24 mouse cellular contexts compared by ENCODE assay signal in genomic region chr3:121320896-121321295, GRCm38 (mm10). TPM values are rescaled to one million over a fixed set of nuclear protein-coding genes. Genes with fewer than 3 reads are reported as not detected.
DNase-seq lines count a peak whose midpoint lies in the region; ATAC-seq lines count a peak whose summit lies in the region.
"Had no signal": no experiment of that assay in that cellular context is flagged by ENCODE, and none has a peak within 500 bp of the region (broad histone marks: within the 10 kb centered on the region; RNA-seq: fewer than 3 reads in every experiment).

No protein-coding gene starts in this region.

- 72% methylated on average over 1 of the region's 1 CpGs for WGBS in embryonic facial prominence, embryonic 13.5 days
- 73% methylated on average over 1 of the region's 1 CpGs for WGBS in embryonic facial prominence, embryonic 10.5 days
- WGBS in hindbrain, embryonic 14.5 days, result 81% methylated on average over 1 of the region's 1 CpGs
- 67% methylated on average over 1 of the region's 1 CpGs for WGBS in hindbrain, embryonic 12.5 days

- H3K9me3 ChIP-seq in embryonic facial prominence, embryonic 13.5 days, result no peaks in the 10 kb centered on the region
- 0 out of 2 replicates have a peak, but pooled peaks cover 2% of the 10 kb centered on the region for H3K9me3 ChIP-seq in embryonic facial prominence, embryonic 10.5 days
- peaks cover 3% of the 10 kb centered on the region; the same call in 1 of the 2 replicates for H3K9me3 ChIP-seq in hindbrain, embryonic 14.5 days (ENCODE audit: control insufficient read depth, low read length)
- H3K9me3 ChIP-seq in hindbrain, embryonic 12.5 days (replicated peaks), result 0 out of 2 replicates have a peak, but pooled peaks cover 3% of the 10 kb centered on the region
- H3K9me3 ChIP-seq: embryonic facial prominence, embryonic 12.5 days; hindbrain, embryonic 13.5 days; intestine, embryonic 15.5 days had no signal

- DNase-seq in embryonic facial prominence, embryonic 10.5 days (ENCODE audit: low spot score), result no peak
- DNase-seq in testis, postnatal 14 days (ENCODE audit: low spot score), result peak; percentile 64
- no peak for DNase-seq in testis, postnatal 10 days (ENCODE audit: low spot score)
- peak; percentile 41 for DNase-seq in gonadal fat pad, adult 2 months (ENCODE audit: low read depth)
- no peak for DNase-seq in hindbrain, embryonic 14.5 days (ENCODE audit: low spot score)
- DNase-seq in embryo, embryonic 10.5 days (ENCODE audit: low spot score), result no peak
- DNase-seq: adrenal gland, postnatal 25 days; cerebellum, adult 18-20 months; cerebellum, adult 9-11 months; cerebellum, postnatal 36 days; gastrocnemius, postnatal 36 days; heart, adult 2 months; heart, postnatal 4 days; kidney, adult 18-20 months had no signal

- no peak overlapping the region for H3K9ac ChIP-seq in embryonic facial prominence, embryonic 13.5 days
- H3K9ac ChIP-seq in hindbrain, embryonic 14.5 days, result no peak overlapping the region
- H3K9ac ChIP-seq in hindbrain, embryonic 12.5 days, result no peak overlapping the region
- H3K9ac ChIP-seq: embryonic facial prominence, embryonic 12.5 days; heart, embryonic 13.5 days; hindbrain, embryonic 13.5 days; intestine, embryonic 15.5 days had no signal

- H3K4me1 ChIP-seq in embryonic facial prominence, embryonic 13.5 days, result no peaks in the 10 kb centered on the region
- H3K4me1 ChIP-seq in embryonic facial prominence, embryonic 10.5 days, result no peaks in the 10 kb centered on the region
- no peaks in the 10 kb centered on the region for H3K4me1 ChIP-seq in hindbrain, embryonic 14.5 days (replicated peaks; ENCODE audit: control insufficient read depth, insufficient read depth, low read length)
- H3K4me1 ChIP-seq in hindbrain, embryonic 12.5 days, result no peaks in the 10 kb centered on the region
- H3K4me1 ChIP-seq: embryonic facial prominence, embryonic 12.5 days; forebrain, embryonic 10.5 days; heart, embryonic 13.5 days; hindbrain, embryonic 13.5 days; intestine, embryonic 15.5 days had no signal

- peak overlapping the region; percentile 28; the same call in 1 of the 2 replicates for H3K27ac ChIP-seq in embryonic facial prominence, embryonic 13.5 days
- H3K27ac ChIP-seq in embryonic facial prominence, embryonic 10.5 days (replicated peaks), result no peak overlapping the region
- no peak overlapping the region for H3K27ac ChIP-seq in hindbrain, embryonic 14.5 days
- H3K27ac ChIP-seq in hindbrain, embryonic 12.5 days, result no peak overlapping the region
- H3K27ac ChIP-seq: embryonic facial prominence, embryonic 12.5 days; forebrain, embryonic 10.5 days; heart, adult 2 months; heart, embryonic 13.5 days; hindbrain, embryonic 13.5 days; intestine, embryonic 15.5 days had no signal

- no peak overlapping the region for H3K4me3 ChIP-seq in embryonic facial prominence, embryonic 13.5 days
- no peak overlapping the region for H3K4me3 ChIP-seq in embryonic facial prominence, embryonic 10.5 days
- no peak overlapping the region for H3K4me3 ChIP-seq in hindbrain, embryonic 14.5 days (replicated peaks; ENCODE audit: low read length)
- H3K4me3 ChIP-seq in hindbrain, embryonic 12.5 days, result no peak overlapping the region
- H3K4me3 ChIP-seq: embryonic facial prominence, embryonic 12.5 days; erythroblast, embryonic 14.5 days; forebrain, embryonic 10.5 days; heart, adult 2 months; heart, embryonic 13.5 days; hindbrain, embryonic 13.5 days; intestine, embryonic 15.5 days had no signal

- no peak for ATAC-seq in embryonic facial prominence, embryonic 13.5 days (ENCODE audit: insufficient number of reproducible peaks, insufficient read depth, low FRiP score, low TSS enrichment, low read depth)
- ATAC-seq in hindbrain, embryonic 14.5 days (ENCODE audit: low FRiP score), result no peak
- ATAC-seq in hindbrain, embryonic 12.5 days (ENCODE audit: low FRiP score), result no peak
- ATAC-seq: activated CD4-positive, CD25-positive, alpha-beta regulatory T cell, adult 4 months; forebrain, embryonic 14.5 days; intestine, embryonic 15.5 days had no signal

- H3K4me2 ChIP-seq in embryonic facial prominence, embryonic 13.5 days, result no peak overlapping the region
- H3K4me2 ChIP-seq in hindbrain, embryonic 14.5 days (replicated peaks), result no peak overlapping the region
- no peak overlapping the region for H3K4me2 ChIP-seq in hindbrain, embryonic 12.5 days (replicated peaks)
- H3K4me2 ChIP-seq: embryonic facial prominence, embryonic 12.5 days; heart, embryonic 13.5 days; hindbrain, embryonic 13.5 days; intestine, embryonic 15.5 days had no signal

- no peaks in the 10 kb centered on the region for H3K27me3 ChIP-seq in embryonic facial prominence, embryonic 13.5 days
- no peaks in the 10 kb centered on the region for H3K27me3 ChIP-seq in embryonic facial prominence, embryonic 10.5 days (replicated peaks; ENCODE audit: low read depth, poor library complexity, severe bottlenecking)
- H3K27me3 ChIP-seq in hindbrain, embryonic 14.5 days (ENCODE audit: control insufficient read depth, insufficient read depth, low read length), result no peaks in the 10 kb centered on the region
- H3K27me3 ChIP-seq in hindbrain, embryonic 12.5 days, result no peaks in the 10 kb centered on the region
- H3K27me3 ChIP-seq: embryonic facial prominence, embryonic 12.5 days; heart, embryonic 13.5 days; hindbrain, embryonic 13.5 days; intestine, embryonic 15.5 days had no signal

- H3K36me3 ChIP-seq in embryonic facial prominence, embryonic 13.5 days, result peaks cover 24% of the 10 kb centered on the region; the same call in 1 of the 2 replicates
- peaks cover 38% of the 10 kb centered on the region for H3K36me3 ChIP-seq in embryonic facial prominence, embryonic 10.5 days (replicated peaks)
- no peaks in the 10 kb centered on the region for H3K36me3 ChIP-seq in hindbrain, embryonic 14.5 days (replicated peaks; ENCODE audit: control insufficient read depth, insufficient read depth)
- H3K36me3 ChIP-seq in hindbrain, embryonic 12.5 days, result peaks cover 8% of the 10 kb centered on the region; the same call in 1 of the 2 replicates
- H3K36me3 ChIP-seq: intestine, embryonic 15.5 days had no signal

RNA-seq across cellular contexts. Expression of gene Alg14, which starts 29.3 kb away (rescaled TPM):
- polyA plus RNA-seq in embryonic facial prominence, embryonic 13.5 days (2015; fragmentation: Nextera tagmentation; extraction: Ambion mirVana), result 37.0 and 44.5 TPM in 2 replicates
- polyA plus RNA-seq in embryonic facial prominence, embryonic 10.5 days (2016; fragmentation: Nextera tagmentation; extraction: Ambion mirVana), result 30.7 and 34.3 TPM in 2 replicates
- polyA plus RNA-seq in gonadal fat pad, adult 2 months (2012; rRNA removed), result 16.5 and 21.4 TPM in 2 replicates
- 35.0 and 47.1 TPM in 2 replicates for polyA plus RNA-seq in hindbrain, embryonic 14.5 days (2014; fragmentation: Nextera tagmentation; extraction: Ambion mirVana)
- 28.7 and 38.5 TPM in 2 replicates for polyA plus RNA-seq in hindbrain, embryonic 12.5 days (2016; fragmentation: Nextera tagmentation; extraction: Ambion mirVana)

RNA-seq across cellular contexts. Expression of gene Tmem56, which starts 38.0 kb away (rescaled TPM):
- polyA plus RNA-seq in embryonic facial prominence, embryonic 13.5 days (2015; fragmentation: Nextera tagmentation; extraction: Ambion mirVana), result 0.74 and 0.99 TPM in 2 replicates
- polyA plus RNA-seq in embryonic facial prominence, embryonic 10.5 days (2016; fragmentation: Nextera tagmentation; extraction: Ambion mirVana), result 0.81 and 0.84 TPM in 2 replicates
- 2.8 and 4.0 TPM in 2 replicates for polyA plus RNA-seq in gonadal fat pad, adult 2 months (2012; rRNA removed)
- 4.3 and 5.0 TPM in 2 replicates for polyA plus RNA-seq in hindbrain, embryonic 14.5 days (2014; fragmentation: Nextera tagmentation; extraction: Ambion mirVana)
- 0.79 and 1.2 TPM in 2 replicates for polyA plus RNA-seq in hindbrain, embryonic 12.5 days (2016; fragmentation: Nextera tagmentation; extraction: Ambion mirVana)

Comparison
In these comparisons a context has a peak if more than half of its experiments do, and no peak if none do; other contexts are left out.
1. DNase-seq: peak in testis, postnatal 14 days (single experiment) and gonadal fat pad, adult 2 months (single experiment); none in embryonic facial prominence, embryonic 10.5 days (single experiment), testis, postnatal 10 days (single experiment), hindbrain, embryonic 14.5 days (single experiment) and embryo, embryonic 10.5 days (single experiment).